Mouse (Mus musculus): ENCODE results near the gene Epb41l1. TPM values are rescaled to one million over a fixed set of nuclear protein-coding genes. Genes with fewer than 3 reads are reported as not detected.

The Epb41l1 gene
- polyA plus RNA-seq, 1 experiment from 2014 or later = 0.49 TPM

DNA sequence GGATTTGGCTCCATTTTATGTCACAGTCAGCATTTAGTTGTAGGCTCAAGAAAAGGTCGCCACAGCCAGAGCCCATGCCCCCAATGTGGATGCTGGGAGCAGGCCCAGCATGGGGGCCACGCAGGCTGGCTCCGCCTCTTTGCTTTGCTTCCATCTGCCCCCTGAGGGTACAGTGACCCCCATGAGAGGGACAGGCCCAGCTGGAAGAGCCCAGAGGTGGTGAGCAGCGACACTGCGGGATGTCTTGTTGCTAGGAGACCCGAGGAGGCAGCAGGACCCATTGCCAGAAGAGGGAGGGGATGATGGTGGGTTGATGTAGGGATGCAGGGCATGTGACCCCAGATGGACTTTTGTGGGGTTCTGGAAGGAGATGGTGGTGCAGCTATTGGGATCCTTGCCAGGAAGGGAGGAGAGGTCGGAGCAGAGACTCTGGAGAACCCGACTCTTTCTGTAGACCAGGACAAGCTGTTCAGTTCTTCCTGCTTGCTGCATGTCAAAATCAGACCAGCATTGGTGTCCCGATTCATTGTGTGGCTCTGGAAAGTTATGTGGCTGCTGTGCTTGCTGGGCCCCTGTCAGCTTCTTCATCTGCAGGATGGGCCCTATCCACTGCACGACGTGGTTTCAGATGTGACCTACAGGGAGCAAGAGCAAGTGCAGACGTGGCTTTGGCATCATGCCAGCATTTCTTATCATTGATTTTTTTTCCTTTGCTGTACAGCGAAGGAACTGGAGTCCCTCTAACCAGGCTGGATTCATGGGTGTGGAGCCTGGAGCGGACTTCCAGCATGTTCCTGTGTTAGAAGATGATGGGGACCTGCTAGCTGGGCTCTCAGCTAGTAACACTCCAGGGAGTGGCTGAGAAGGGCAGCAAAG is 41.7 kb downstream of the Epb41l1 start:
- TF ChIP-seq CTCF (IDR thresholded peaks at IDR 0.05; ENCODE audit: low read depth) (no peak), EP300 (IDR thresholded peaks at IDR 0.05; ENCODE audit: low read depth) (no peak)
- Histone ChIP-seq H3K27me3 (ENCODE audit: insufficient read depth, low read length) (no peaks in the 10 kb centered on the region), H3K9me3 (ENCODE audit: low read length) (no peaks in the 10 kb centered on the region), H3K4me1 (ENCODE audit: insufficient read depth) (no peaks in the 10 kb centered on the region), H3K27ac (ENCODE audit: low read depth) (no peak overlapping the region), H3K36me3 (replicated peaks; ENCODE audit: insufficient read depth, low read length) (no peaks in the 10 kb centered on the region), H3K9ac (replicated peaks) (no peak overlapping the region), H3K4me3 (ENCODE audit: low read depth, low read length) (no peak overlapping the region), H3K4me2 (ENCODE audit: low read depth, low read length) (no peak overlapping the region)
- WGBS (ENCODE audit: insufficient replicate concordance) = 48% methylated on average over 14 of the region's 14 CpGs
- DNase-seq (no peak), ATAC-seq (no peak)

DNA sequence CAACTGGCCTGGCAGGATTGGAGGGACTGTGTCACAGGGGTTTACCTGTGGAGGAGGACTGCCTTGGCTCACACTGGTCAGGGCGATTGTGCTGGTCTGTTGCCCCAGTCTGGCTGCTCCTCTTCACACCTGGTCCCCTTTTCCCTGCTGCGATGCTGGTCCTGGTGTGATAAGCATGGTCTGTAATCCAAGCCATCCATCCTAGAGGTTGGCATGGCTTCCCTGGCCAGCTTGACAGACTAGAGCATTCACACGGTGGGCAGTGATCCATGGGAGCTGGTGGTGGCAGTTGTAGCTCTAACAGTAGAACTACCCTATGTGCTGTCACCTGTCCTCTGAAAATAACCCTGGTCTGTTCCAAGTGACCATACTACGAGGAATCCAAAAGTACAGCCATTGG is 43.7 kb downstream of the Epb41l1 start:
- no peaks in the 10 kb centered on the region for H3K9me3 ChIP-seq (ENCODE audit: low read length)
- DNase-seq (no peak), ATAC-seq (no peak)
- H3K4me2 ChIP-seq (ENCODE audit: low read depth, low read length) = no peak overlapping the region
- no peak overlapping the region for H3K9ac ChIP-seq (replicated peaks)
- WGBS (ENCODE audit: insufficient replicate concordance) = 78% methylated on average over 4 of the region's 4 CpGs
- no peaks in the 10 kb centered on the region for H3K27me3 ChIP-seq (ENCODE audit: insufficient read depth, low read length)
- no peak overlapping the region for H3K4me3 ChIP-seq (ENCODE audit: low read depth, low read length)
- H3K36me3 ChIP-seq (replicated peaks; ENCODE audit: insufficient read depth, low read length) = no peaks in the 10 kb centered on the region
- no peak overlapping the region for H3K27ac ChIP-seq (ENCODE audit: low read depth)
- TF ChIP-seq CTCF (IDR thresholded peaks at IDR 0.05; ENCODE audit: low read depth) (no peak), EP300 (IDR thresholded peaks at IDR 0.05; ENCODE audit: low read depth) (no peak)
- no peaks in the 10 kb centered on the region for H3K4me1 ChIP-seq (ENCODE audit: insufficient read depth)

DNA sequence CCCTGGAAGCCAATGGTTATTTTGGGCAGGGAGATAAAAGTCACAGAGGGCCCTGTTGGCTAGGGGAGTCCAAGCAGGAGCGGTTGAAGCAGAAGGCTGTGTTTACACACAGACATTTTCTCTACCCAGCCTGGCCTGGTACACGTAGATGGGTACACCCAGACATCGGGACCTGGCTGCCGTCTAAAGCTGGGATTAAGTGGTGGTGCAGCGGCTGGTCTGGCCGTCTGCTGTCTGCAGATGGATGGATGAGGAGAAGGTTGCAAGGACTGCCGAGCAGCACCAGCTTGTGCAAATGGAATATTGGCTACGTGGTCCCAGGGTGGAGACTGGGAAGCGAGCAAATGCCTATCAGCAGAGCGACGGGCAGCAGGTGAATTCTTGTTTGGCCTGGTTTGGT is 46.8 kb downstream of the Epb41l1 start:
- no peak overlapping the region for H3K27ac ChIP-seq (ENCODE audit: low read depth)
- WGBS (ENCODE audit: insufficient replicate concordance) = 83% methylated on average over 11 of the region's 11 CpGs
- TF ChIP-seq EP300 (IDR thresholded peaks at IDR 0.05; ENCODE audit: low read depth) = no peak
- no peak for TF ChIP-seq CTCF (IDR thresholded peaks at IDR 0.05; ENCODE audit: low read depth)
- H3K4me1 ChIP-seq (ENCODE audit: insufficient read depth) = no peaks in the 10 kb centered on the region
- no peaks in the 10 kb centered on the region for H3K36me3 ChIP-seq (replicated peaks; ENCODE audit: insufficient read depth, low read length)
- H3K4me3 ChIP-seq (ENCODE audit: low read depth, low read length) = no peak overlapping the region
- DNase-seq (no peak), ATAC-seq (no peak)
- no peak overlapping the region for H3K9ac ChIP-seq (replicated peaks)
- no peaks in the 10 kb centered on the region for H3K27me3 ChIP-seq (ENCODE audit: insufficient read depth, low read length)
- no peaks in the 10 kb centered on the region for H3K9me3 ChIP-seq (ENCODE audit: low read length)
- H3K4me2 ChIP-seq (ENCODE audit: low read depth, low read length) = no peak overlapping the region

GRCm38 (mm10) chr2:156468890-156469289 is 48.2 kb downstream of the Epb41l1 start:
- WGBS (ENCODE audit: insufficient replicate concordance) = 87% methylated on average over 5 of the region's 5 CpGs
- Histone ChIP-seq H3K27me3 (ENCODE audit: insufficient read depth, low read length) (no peaks in the 10 kb centered on the region), H3K9me3 (ENCODE audit: low read length) (no peaks in the 10 kb centered on the region), H3K4me3 (ENCODE audit: low read depth, low read length) (no peak overlapping the region), H3K4me1 (ENCODE audit: insufficient read depth) (no peaks in the 10 kb centered on the region), H3K36me3 (replicated peaks; ENCODE audit: insufficient read depth, low read length) (no peaks in the 10 kb centered on the region), H3K9ac (replicated peaks) (no peak overlapping the region), H3K4me2 (ENCODE audit: low read depth, low read length) (no peak overlapping the region), H3K27ac (ENCODE audit: low read depth) (no peak overlapping the region)
- TF ChIP-seq CTCF (IDR thresholded peaks at IDR 0.05; ENCODE audit: low read depth) (no peak), EP300 (IDR thresholded peaks at IDR 0.05; ENCODE audit: low read depth) (no peak)
- DNase-seq (no peak), ATAC-seq (no peak)

DNA sequence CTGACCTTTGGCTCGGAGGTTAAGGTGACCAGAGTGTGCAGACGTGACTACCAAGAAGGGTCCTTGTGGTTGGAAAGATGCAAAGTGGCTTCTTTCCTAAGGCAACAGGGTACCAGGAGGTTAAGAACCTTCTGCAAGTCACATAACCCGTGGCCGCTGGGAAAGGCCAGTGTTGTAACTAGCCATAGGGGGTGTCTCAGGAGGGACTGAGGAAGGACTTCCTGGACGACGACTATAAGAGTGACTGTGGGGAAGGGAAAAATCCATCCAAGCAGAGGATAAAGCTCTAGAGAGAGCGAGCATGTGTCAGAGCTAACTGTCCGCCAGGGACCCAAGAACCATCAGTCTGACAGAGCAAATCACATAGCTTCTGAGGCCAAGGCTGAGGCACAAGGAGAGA is 48.8 kb downstream of the Epb41l1 start:
- Histone ChIP-seq H3K36me3 (replicated peaks; ENCODE audit: insufficient read depth, low read length) (no peaks in the 10 kb centered on the region), H3K9ac (replicated peaks) (no peak overlapping the region), H3K9me3 (ENCODE audit: low read length) (no peaks in the 10 kb centered on the region), H3K27me3 (ENCODE audit: insufficient read depth, low read length) (no peaks in the 10 kb centered on the region), H3K4me2 (ENCODE audit: low read depth, low read length) (no peak overlapping the region), H3K4me1 (ENCODE audit: insufficient read depth) (peaks cover 6% of the 10 kb centered on the region; the same call in 1 of the 2 replicates), H3K4me3 (ENCODE audit: low read depth, low read length) (no peak overlapping the region), H3K27ac (ENCODE audit: low read depth) (no peak overlapping the region)
- ATAC-seq (no peak), DNase-seq (no peak)
- no peak for TF ChIP-seq EP300 (IDR thresholded peaks at IDR 0.05; ENCODE audit: low read depth)
- 73% methylated on average over 8 of the region's 8 CpGs for WGBS (ENCODE audit: insufficient replicate concordance)

- Histone ChIP-seq H3K9ac (replicated peaks) (no peak overlapping the region), H3K27ac (ENCODE audit: low read depth) (no peak overlapping the region), H3K9me3 (ENCODE audit: low read length) (no peaks in the 10 kb centered on the region), H3K27me3 (ENCODE audit: insufficient read depth, low read length) (peaks cover 12% of the 10 kb centered on the region), H3K36me3 (replicated peaks; ENCODE audit: insufficient read depth, low read length) (no peaks in the 10 kb centered on the region), H3K4me1 (ENCODE audit: insufficient read depth) (peaks cover 17% of the 10 kb centered on the region), H3K4me3 (ENCODE audit: low read depth, low read length) (no peak overlapping the region), H3K4me2 (ENCODE audit: low read depth, low read length) (no peak overlapping the region)
- DNase-seq (no peak), ATAC-seq (no peak)
- TF ChIP-seq EP300 (IDR thresholded peaks at IDR 0.05; ENCODE audit: low read depth) (no peak), CTCF (IDR thresholded peaks at IDR 0.05; ENCODE audit: low read depth) (no peak)
- 84% methylated on average over 7 of the region's 7 CpGs for WGBS (ENCODE audit: insufficient replicate concordance)
Observed at GRCm38 (mm10) chr2:156470938-156471337, 50.2 kb downstream of the Epb41l1 start.

Measured in liver, postnatal 0 days (tissue).